Mouse (Mus musculus) bone marrow, adult 2 months (tissue): ENCODE results near the gene Exosc2.

Experiments
- CTCF ChIP-seq: fragments of 200-500 bp; IDR thresholded peaks from 2 replicates; pipeline ENCODE4 v1.5.1; 2011; ENCODE audit warnings: low read length, control low read depth; ENCODE audit not compliant: control insufficient read depth, insufficient read depth
- POLR2A ChIP-seq: fragments of 200-500 bp; IDR thresholded peaks from 2 replicates; pipeline ENCODE4 v1.6.1; 2011; ENCODE audit warnings: low read depth, mild to moderate bottlenecking, control low read depth, low read length, borderline replicate concordance; ENCODE audit not compliant: control insufficient read depth

GRCm38 (mm10) chr2:31713813-31714212 is 43.3 kb downstream of the Exosc2 start:
- no peak for TF ChIP-seq CTCF
- TF ChIP-seq POLR2A: no peak
